Mouse (Mus musculus) macrophage (primary cell): ENCODE results near the gene Tet2. TPM values are rescaled to one million over a fixed set of nuclear protein-coding genes. Genes with fewer than 3 reads are reported as not detected.

Experiments used
- H3K27ac ChIP-seq: fragments of 350-480 bp; formaldehyde crosslinking; 2 replicates; pipeline ENCODE4 v1.9.0; 2021
- H3K36me3 ChIP-seq: fragments of 350-480 bp; formaldehyde crosslinking; 2 replicates; pipeline ENCODE4 v1.9.0; 2021; ENCODE audit errors: inconsistent target
- H3K4me3 ChIP-seq: fragments of 350-480 bp; formaldehyde crosslinking; 2 replicates; pipeline ENCODE4 v1.9.0; 2021; ENCODE audit errors: inconsistent target
- H3K79me2 ChIP-seq: fragments of 350-480 bp; formaldehyde crosslinking; 2 replicates; pipeline ENCODE4 v1.9.0; 2021; ENCODE audit errors: inconsistent target
- WGBS: methylation state at CpG from one replicate; pipeline ENCODE4 v1.1.7; 2026; ENCODE audit warnings: inconsistent platforms; ENCODE audit not compliant: missing documents; 5-methylcytosine and 5-hydroxymethylcytosine counted together
- polyA plus RNA-seq: library from polyadenylated mRNA; stranded (reverse); fragments of 250-400 nt; gene quantifications from 3 replicates; pipeline ENCODE4 v1.2.4, GENCODE M21; 2018; ENCODE audit warnings: inconsistent platforms

Tet2 gene
- polyA plus RNA-seq, 1 experiment from 2014 or later, result 13.5 TPM

DNA sequence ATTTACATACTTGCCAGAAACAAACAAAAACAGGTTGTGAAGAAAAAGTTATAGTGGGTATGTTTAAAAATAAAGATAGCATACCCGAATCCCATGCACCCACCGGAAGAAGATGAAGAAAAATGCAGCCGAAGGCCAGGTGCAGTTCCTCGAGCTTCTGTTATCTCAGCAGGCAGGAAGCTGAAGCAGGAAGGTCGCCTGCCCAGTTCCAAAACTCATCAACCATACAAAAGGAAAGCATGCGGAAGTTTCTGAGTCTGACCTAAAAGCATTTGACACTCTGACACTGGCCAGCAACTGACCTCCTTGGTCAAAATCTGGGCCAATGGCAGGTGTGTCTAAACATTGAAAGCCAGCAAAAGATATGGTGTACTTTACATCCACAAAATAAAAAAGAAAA is 26.8 kb downstream of the Tet2 start:
- Histone ChIP-seq H3K79me2 (peaks cover 100% of the 10 kb centered on the region), H3K4me3 (no peak overlapping the region), H3K36me3 (peaks cover 30% of the 10 kb centered on the region), H3K27ac (no peak overlapping the region)
- WGBS, result 94% methylated on average over 6 of the region's 6 CpGs

DNA sequence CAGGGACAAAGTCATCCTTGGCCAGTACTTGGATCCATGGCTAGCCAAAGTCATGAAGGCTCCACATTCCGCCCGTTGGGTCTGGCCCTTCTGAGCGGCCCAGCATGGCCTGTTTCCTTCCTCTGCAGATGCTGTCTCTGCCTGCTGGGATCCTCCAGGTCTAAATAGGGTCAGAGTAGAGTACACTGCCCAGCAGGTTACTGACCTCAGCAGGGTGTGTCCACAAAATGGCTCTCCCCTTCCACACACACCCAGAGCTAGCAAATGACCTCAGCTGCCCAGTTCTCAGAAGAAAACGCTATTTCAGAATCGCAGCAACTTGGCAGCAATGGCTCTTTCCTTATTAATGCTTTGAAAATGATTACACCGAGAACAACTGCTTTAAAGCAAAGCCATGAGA is 27.5 kb downstream of the Tet2 start:
- Histone ChIP-seq H3K4me3 (no peak overlapping the region), H3K79me2 (peaks cover 100% of the 10 kb centered on the region), H3K27ac (no peak overlapping the region), H3K36me3 (peaks cover 30% of the 10 kb centered on the region)
- 98% methylated on average over 6 of the region's 6 CpGs for WGBS

DNA sequence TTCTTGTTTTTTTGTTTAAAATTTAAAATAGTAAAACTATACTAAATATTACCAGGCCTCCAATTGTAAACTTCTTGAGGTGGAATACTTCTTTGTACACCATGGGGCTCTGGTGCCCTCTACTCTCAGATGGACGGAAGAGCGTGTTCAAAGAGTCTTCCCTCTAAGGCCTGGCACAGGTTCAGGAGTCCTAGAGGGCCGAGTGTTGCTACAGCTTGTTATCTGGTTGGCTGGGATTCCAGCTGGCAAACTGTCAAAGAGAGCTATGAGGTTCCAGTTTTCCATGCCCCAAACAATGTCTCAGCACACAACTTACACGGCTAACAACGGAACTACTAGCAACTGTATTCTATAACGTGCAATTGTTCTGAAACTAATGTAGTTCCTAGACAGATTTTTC is 28.8 kb downstream of the Tet2 start:
- no peak overlapping the region for H3K27ac ChIP-seq
- peaks cover 100% of the 10 kb centered on the region for H3K79me2 ChIP-seq
- H3K36me3 ChIP-seq, result peaks cover 41% of the 10 kb centered on the region
- no peak overlapping the region for H3K4me3 ChIP-seq
- 93% methylated on average over 6 of the region's 6 CpGs for WGBS

DNA sequence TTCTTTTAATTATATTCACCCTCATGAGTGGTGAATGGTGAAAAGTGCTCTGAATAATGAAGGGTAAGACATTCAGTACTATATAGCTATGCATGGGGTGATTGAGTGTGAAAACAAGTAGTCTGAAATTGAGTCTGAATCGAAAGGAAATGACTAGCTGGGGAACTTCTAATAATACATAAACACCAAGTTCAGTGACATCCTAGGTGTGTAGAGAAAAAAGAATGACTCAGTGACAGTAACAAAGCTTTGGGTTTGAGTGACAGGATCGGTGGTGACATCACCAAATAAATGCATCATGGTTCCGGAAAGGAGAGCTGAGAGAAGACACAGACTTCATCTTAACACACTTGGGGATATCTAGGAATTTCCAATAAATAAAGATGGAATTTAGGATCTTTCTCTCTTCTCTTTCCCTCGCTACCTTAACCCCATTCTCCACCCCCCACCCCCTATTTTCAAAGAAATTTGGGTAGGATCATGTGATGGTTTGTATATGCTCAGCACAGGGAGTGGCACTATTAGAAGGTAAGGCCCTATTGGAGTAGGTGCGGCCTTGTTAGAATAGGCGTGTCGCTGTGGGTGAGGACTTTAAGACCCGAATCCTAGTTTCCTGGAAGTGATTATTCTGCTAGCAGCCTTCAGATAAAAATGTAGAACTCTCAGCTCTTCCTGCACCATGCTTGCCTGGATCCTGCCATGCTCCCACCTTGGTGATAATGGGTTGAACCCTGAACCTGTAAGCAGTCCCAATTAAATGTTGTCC is 29.6 kb downstream of the Tet2 start:
- peaks cover 100% of the 10 kb centered on the region for H3K79me2 ChIP-seq
- 92% methylated on average over 8 of the region's 8 CpGs for WGBS
- H3K36me3 ChIP-seq, result peaks cover 41% of the 10 kb centered on the region
- no peak overlapping the region for H3K4me3 ChIP-seq
- no peak overlapping the region for H3K27ac ChIP-seq

DNA sequence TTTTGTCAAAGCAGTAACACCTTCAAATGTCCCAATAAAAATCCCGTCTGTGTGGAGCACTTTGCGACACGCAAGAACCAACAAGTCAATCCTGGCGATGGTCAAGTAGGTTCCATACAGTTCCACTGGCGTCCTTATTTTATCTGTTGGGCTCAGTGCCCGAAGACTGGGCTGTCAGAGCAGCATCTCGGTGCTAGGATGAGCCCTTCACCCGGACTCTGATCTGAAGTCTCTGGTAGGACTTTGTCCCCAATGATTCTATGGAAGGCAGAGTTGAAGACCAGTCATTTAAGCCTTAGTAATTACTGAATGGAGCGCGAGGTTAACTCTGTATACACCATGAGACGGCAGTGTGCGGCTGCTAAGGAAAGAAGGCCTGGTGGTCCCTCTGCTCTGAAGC is 30.6 kb downstream of the Tet2 start:
- Histone ChIP-seq H3K36me3 (peaks cover 41% of the 10 kb centered on the region), H3K79me2 (peaks cover 100% of the 10 kb centered on the region), H3K27ac (no peak overlapping the region), H3K4me3 (no peak overlapping the region)
- 97% methylated on average over 12 of the region's 12 CpGs for WGBS

DNA sequence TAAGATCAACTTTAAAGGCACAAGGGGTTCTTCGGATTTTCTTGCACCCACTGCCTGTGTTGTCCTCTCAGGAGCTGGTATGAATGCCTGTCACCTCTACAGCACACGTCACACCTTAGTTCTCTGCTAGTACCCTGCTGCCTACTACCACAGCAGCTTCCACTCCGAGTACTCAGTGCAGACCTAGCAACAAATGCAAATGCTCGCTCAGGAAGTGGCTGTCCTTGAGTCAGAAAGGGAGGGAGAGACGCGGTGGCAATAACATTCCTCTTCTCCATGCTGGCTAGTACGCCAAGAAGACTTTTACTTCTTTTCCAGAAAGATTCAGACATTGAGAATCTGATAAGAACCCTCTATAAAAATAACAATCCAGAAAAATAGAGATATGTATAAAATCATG is 31.5 kb downstream of the Tet2 start:
- peaks cover 41% of the 10 kb centered on the region for H3K36me3 ChIP-seq
- H3K4me3 ChIP-seq, result no peak overlapping the region
- peaks cover 100% of the 10 kb centered on the region for H3K79me2 ChIP-seq
- no peak overlapping the region for H3K27ac ChIP-seq
- 94% methylated on average over 6 of the region's 7 CpGs for WGBS

DNA sequence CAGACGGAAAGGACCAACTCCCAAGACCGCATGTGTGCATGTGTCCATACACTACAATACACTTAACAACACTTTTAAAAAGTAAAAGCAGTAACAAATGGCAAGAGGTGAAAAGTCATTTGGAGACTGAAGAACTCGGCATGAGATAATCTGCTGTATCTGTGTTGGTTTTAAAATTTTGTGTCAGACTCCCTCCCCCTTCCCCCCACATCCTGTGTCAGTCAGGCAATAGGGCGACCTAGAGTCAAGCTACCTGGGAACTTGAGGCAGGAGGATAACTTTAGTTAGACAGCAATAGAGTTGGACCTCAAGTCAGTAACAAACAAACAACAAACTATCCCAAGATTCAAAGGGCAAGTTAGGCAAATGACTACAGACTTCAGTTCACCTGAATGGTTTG is 34.6 kb downstream of the Tet2 start:
- H3K79me2 ChIP-seq, result peaks cover 100% of the 10 kb centered on the region
- WGBS, result 92% methylated on average over 4 of the region's 4 CpGs
- H3K36me3 ChIP-seq, result peaks cover 46% of the 10 kb centered on the region
- H3K27ac ChIP-seq, result no peak overlapping the region
- H3K4me3 ChIP-seq, result no peak overlapping the region

DNA sequence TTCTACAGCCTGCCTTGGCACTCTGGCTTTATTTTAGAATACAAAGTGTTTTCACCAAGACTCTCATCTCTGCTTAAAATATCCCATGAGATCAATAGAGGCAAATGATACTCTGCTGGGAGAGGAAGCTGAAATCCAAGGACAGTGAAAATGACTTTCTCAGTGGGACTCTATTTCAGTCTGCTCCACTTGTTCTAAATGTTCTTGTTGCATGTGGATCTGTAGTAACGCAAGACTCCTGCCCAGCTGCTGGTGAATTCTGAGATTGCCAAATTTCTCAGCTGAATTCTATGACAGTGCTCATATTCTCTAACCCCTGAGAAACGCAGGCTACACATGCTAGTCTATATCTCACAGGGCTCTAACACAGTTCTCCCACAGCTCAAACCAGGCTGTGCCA is 35.1 kb downstream of the Tet2 start:
- Histone ChIP-seq H3K4me3 (no peak overlapping the region), H3K36me3 (peaks cover 42% of the 10 kb centered on the region), H3K79me2 (peaks cover 100% of the 10 kb centered on the region), H3K27ac (no peak overlapping the region)
- 88% methylated on average over 2 of the region's 2 CpGs for WGBS

DNA sequence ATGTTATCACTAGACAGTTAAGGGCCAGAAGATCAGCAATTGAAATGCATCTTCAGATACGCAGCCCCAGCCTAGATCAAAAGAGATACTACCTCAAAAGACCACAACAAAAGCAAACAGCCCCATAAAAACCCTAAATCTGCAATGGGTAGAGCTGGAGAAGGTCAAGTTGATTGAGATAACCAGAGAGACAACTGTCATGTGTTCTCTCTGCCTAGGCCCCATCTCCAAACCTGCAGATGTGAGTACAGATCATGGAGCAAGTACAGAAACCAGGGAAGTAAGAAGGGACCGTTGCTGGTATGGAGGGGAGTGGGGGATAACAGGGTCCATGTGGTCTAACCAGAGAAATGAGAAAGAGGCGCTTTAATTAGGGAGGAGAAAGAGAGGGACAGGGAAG is 36.1 kb downstream of the Tet2 start:
- H3K36me3 ChIP-seq, result peaks cover 32% of the 10 kb centered on the region
- H3K79me2 ChIP-seq, result peaks cover 100% of the 10 kb centered on the region
- WGBS, result 93% methylated on average over 3 of the region's 3 CpGs
- H3K27ac ChIP-seq, result no peak overlapping the region
- H3K4me3 ChIP-seq, result no peak overlapping the region

DNA sequence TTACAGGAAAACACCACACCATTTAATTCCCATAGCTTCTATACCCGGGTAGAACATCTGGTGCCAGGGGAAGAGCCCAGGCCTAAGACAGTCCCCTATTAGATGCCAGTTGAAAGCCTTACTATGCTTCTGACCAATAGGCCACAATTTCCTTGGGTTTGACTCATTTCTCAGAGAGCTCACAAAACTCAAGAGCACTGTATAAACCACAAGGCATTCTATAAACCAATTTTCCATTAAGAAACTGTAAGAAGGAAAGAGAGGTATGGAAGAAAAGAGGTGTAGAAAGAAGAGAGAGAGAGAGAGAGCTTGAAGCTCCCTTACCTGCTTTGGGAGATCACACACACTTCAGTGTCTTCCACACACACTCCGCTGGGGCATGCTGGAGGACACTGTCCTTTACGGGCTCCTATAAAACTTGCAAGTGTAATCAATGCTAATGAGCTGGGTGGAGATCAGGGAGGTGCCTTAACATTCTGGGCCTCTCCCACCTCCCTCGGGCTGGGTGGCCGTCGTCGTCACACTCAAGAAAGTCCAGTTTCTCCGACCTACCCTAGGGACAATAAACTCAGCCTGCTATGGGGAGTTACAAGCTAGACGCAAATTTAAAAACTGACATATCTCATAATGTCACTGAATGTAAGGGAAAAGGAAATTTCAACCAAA is 38.5 kb downstream of the Tet2 start:
- Histone ChIP-seq H3K27ac (no peak overlapping the region), H3K36me3 (peaks cover 15% of the 10 kb centered on the region), H3K4me3 (no peak overlapping the region), H3K79me2 (peaks cover 100% of the 10 kb centered on the region)
- WGBS, result 95% methylated on average over 9 of the region's 9 CpGs

DNA sequence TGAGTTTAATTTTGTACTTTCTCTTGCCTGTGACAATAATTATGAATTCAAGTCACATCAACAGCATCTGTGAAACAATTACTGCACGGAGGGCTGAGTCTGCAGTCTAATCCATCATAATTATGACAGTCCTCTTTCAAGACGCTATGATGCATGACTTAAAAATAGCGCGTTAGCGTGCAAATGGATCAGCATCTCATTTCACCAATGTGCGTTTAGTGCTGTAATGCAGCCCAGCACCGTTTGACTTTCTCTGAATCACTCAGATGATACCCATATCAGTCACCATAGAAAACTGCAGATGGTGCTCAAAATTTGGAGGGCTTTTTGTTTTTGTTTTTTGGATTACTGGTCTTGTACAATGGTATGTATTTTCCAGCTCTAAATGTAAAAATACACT is 48.0 kb downstream of the Tet2 start:
- Histone ChIP-seq H3K27ac (no peak overlapping the region), H3K4me3 (no peak overlapping the region), H3K36me3 (0 out of 2 replicates have a peak, but pooled peaks cover 7% of the 10 kb centered on the region), H3K79me2 (peaks cover 79% of the 10 kb centered on the region)
- WGBS, result 100% methylated on average over 7 of the region's 7 CpGs

DNA sequence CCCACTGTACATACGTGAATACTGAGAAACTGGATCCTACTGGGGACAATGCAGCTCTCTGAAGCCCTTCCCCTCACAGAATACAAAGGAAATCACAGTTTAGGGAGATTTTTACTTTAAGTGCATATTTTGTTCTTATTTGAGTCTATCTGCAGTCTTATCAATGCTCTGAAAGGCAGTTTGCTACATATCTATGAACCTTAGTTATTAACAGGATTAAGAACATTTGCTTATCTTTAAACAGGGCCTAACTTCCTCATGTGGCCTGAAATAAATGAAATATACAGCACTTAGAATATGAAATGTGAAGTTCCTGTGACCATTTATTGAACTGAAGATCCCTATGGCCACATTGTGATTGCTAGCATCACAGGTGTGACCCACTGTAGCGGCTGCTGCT is 53.6 kb downstream of the Tet2 start:
- Histone ChIP-seq H3K79me2 (peaks cover 42% of the 10 kb centered on the region), H3K36me3 (peaks cover 29% of the 10 kb centered on the region), H3K4me3 (no peak overlapping the region), H3K27ac (no peak overlapping the region)
- 96% methylated on average over 2 of the region's 2 CpGs for WGBS

DNA sequence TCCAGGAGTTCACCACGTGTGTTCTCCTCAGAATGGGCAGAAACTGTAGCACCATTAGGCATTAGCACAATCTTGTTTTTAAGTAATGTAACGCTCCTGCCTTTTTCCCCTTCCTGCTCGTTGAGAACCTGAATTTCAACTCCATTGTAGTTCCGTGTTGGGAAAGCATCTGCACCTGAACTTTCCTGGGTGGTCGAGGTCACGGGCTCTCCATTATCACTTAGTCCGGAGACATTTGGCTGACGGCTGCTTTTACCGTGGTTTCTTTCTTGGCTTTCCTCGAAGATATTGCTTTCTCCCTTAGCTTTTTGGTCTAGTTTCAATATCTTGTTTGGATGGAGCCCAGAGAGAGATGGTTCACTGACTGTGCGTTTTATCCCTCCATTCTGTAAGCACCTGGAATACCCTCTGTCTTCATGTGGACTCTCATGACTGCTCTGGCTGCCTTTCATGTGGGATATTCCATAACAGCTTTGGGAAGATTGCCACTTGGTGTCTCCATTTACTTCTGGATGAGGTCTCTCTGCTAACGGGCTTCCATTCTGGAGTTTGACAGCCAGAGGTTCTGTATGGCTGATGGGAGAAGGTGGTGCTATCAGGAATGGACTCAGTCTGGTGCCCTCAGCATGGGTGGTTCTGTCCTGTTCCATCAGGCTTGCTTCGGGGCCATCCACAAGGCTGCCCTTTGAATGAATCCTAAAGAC is 56.8 kb downstream of the Tet2 start:
- Histone ChIP-seq H3K79me2 (peaks cover 19% of the 10 kb centered on the region; the same call in 1 of the 2 replicates), H3K27ac (no peak overlapping the region), H3K36me3 (peaks cover 53% of the 10 kb centered on the region), H3K4me3 (no peak overlapping the region)
- WGBS, result 96% methylated on average over 13 of the region's 13 CpGs

DNA sequence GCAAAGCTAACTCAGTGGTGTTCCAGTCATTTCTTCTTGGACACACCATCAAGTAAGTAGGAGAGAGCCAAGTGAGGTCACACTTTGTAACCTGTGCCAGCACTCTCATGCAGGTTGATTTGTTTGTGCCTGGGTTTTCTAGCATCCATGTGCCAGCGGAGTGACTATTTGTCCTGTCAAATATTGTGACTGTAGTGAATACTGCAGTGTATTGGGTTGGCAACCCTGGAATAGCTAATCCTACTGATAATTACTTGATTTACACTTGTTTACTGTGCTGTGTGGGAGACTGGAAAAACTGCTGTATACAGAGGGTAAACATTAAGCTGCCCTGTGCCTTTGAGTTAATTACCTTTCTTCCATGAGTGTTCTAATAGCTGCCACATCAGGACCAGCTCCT is 62.1 kb downstream of the Tet2 start:
- Histone ChIP-seq H3K36me3 (peaks cover 79% of the 10 kb centered on the region), H3K79me2 (no peaks in the 10 kb centered on the region; the same call in 1 of the 2 replicates), H3K27ac (no peak overlapping the region), H3K4me3 (no peak overlapping the region)
- WGBS, result 100% methylated on average over 1 of the region's 1 CpGs

DNA sequence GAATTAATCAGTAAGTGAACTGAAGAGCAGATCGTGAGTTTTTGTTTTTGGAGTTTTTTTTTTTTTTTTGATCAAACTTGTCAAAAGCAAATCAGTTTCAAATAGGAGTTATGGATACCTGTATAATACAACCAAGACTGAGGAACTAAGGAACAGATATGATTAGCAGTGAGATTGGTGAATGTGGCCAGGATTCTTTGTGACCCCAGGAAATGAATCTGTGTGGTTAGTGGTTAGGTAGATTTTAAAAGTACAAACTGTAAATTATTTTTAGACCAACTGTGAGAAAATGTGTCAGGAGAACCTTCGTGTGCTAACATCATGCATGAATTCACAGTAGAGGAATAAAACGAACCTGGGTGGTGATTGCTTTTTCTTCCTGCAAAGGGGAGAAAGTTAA is 66.0 kb downstream of the Tet2 start:
- H3K79me2 ChIP-seq, result no peaks in the 10 kb centered on the region
- H3K27ac ChIP-seq, result no peak overlapping the region
- 46% methylated on average over 3 of the region's 3 CpGs for WGBS
- H3K4me3 ChIP-seq, result no peak overlapping the region
- peaks cover 70% of the 10 kb centered on the region for H3K36me3 ChIP-seq
